Mouse (Mus musculus) adrenal gland, adult 8-10 months (tissue): ENCODE data around the gene Galnt6. TPM values are rescaled to one million over a fixed set of nuclear protein-coding genes. Genes with fewer than 3 reads are reported as not detected.

Experiments
- DNase-seq: peaks from one replicate; pipeline ENCODE4 v3.0.0; 2022
- total RNA-seq, 4 experiments: library from RNA; stranded (reverse); gene quantifications; 2 replicates each; pipeline ENCODE4 v1.2.4; 2022

The Galnt6 gene
- total RNA-seq, 4 experiments from 2014 or later: 5.1 to 7.2 (median 5.8) TPM

GRCm38 (mm10) chr15:100683041-100683440 is 46.1 kb downstream of the Galnt6 start:
- no peak for DNase-seq

GRCm38 (mm10) chr15:100681770-100682169 is 47.4 kb downstream of the Galnt6 start:
- no peak for DNase-seq

GRCm38 (mm10) chr15:100680381-100680780 is 48.8 kb downstream of the Galnt6 start:
- no peak for DNase-seq

GRCm38 (mm10) chr15:100679005-100679404 is 50.2 kb downstream of the Galnt6 start:
- no peak for DNase-seq

- DNase-seq: no peak
Observed at GRCm38 (mm10) chr15:100678581-100678980, 50.6 kb downstream of the Galnt6 start.

GRCm38 (mm10) chr15:100677675-100678074 is 51.5 kb downstream of the Galnt6 start:
- DNase-seq: no peak

- no peak for DNase-seq
Observed at GRCm38 (mm10) chr15:100676521-100676920, 52.7 kb downstream of the Galnt6 start.

- DNase-seq: no peak
Observed at GRCm38 (mm10) chr15:100675486-100675885, 53.7 kb downstream of the Galnt6 start.

- DNase-seq: no peak
Observed at GRCm38 (mm10) chr15:100674566-100674965, 54.6 kb downstream of the Galnt6 start.

- no peak for DNase-seq
Observed at GRCm38 (mm10) chr15:100673585-100674391, 55.4 kb downstream of the Galnt6 start.

GRCm38 (mm10) chr15:100670833-100671232 is 58.3 kb downstream of the Galnt6 start:
- DNase-seq: no peak

- no peak for DNase-seq
Observed at GRCm38 (mm10) chr15:100670004-100670403, 59.2 kb downstream of the Galnt6 start.

GRCm38 (mm10) chr15:100669337-100669736 is 59.8 kb downstream of the Galnt6 start, which contains the start of gene Bin2:
Gene Bin2 (minus strand): TSS chr15:100669553.
- DNase-seq: no peak

GRCm38 (mm10) chr15:100667871-100668545 is 61.2 kb downstream of the Galnt6 start:
- no peak for DNase-seq

GRCm38 (mm10) chr15:100667420-100667819 is 61.8 kb downstream of the Galnt6 start:
- no peak for DNase-seq

GRCm38 (mm10) chr15:100666851-100667250 is 62.3 kb downstream of the Galnt6 start:
- no peak for DNase-seq

- no peak for DNase-seq
Observed at GRCm38 (mm10) chr15:100666219-100666696, 62.9 kb downstream of the Galnt6 start.

- no peak for DNase-seq
Observed at GRCm38 (mm10) chr15:100665411-100666218, 63.6 kb downstream of the Galnt6 start.

GRCm38 (mm10) chr15:100664813-100665274 is 64.3 kb downstream of the Galnt6 start:
- no peak for DNase-seq

GRCm38 (mm10) chr15:100660805-100661204 is 68.4 kb downstream of the Galnt6 start:
- no peak for DNase-seq

- no peak for DNase-seq
Observed at GRCm38 (mm10) chr15:100660306-100660705, 68.9 kb downstream of the Galnt6 start.

GRCm38 (mm10) chr15:100655201-100655600 is 74.0 kb downstream of the Galnt6 start:
- no peak for DNase-seq

- DNase-seq: no peak
Observed at GRCm38 (mm10) chr15:100654271-100654670, 74.9 kb downstream of the Galnt6 start.
